ENCODE assay signal across 9 mouse cellular contexts in genomic region chr6:53143846-53144584, GRCm38 (mm10).
A peak's percentile ranks its signal among the peaks of the same experiment; 100 is the strongest.
DNase-seq lines count a peak whose midpoint lies in the region; ATAC-seq and TF ChIP-seq lines count a peak whose summit lies in the region.
"Had no signal": no experiment of that assay in that cellular context is flagged by ENCODE, and none has a peak within 500 bp of the region (broad histone marks: within the 10 kb centered on the region; RNA-seq: fewer than 3 reads in every experiment).

No protein-coding gene starts in this region.

- H3K4me1 ChIP-seq in testis, adult 2 months (ENCODE audit: control insufficient read depth, insufficient read depth, low read length): no peaks in the 10 kb centered on the region
- H3K4me1 ChIP-seq in embryonic facial prominence, embryonic 14.5 days (ENCODE audit: control insufficient read depth, insufficient read depth, low read length): peaks cover 5% of the 10 kb centered on the region; the same call in 1 of the 2 replicates
- H3K4me1 ChIP-seq in hindbrain, embryonic 14.5 days (replicated peaks; ENCODE audit: control insufficient read depth, insufficient read depth, low read length): no peaks in the 10 kb centered on the region
- peaks cover 5% of the 10 kb centered on the region; the same call in 1 of the 2 replicates for H3K4me1 ChIP-seq in limb, embryonic 11.5 days (ENCODE audit: control insufficient read depth, insufficient read depth, low read length)
- H3K4me1 ChIP-seq: neural tube, embryonic 12.5 days had no signal

- H3K4me3 ChIP-seq in testis, adult 2 months (ENCODE audit: control insufficient read depth, low read depth, low read length): no peak overlapping the region
- no peak overlapping the region for H3K4me3 ChIP-seq in embryonic facial prominence, embryonic 14.5 days (ENCODE audit: low read depth, low read length)
- H3K4me3 ChIP-seq in hindbrain, embryonic 14.5 days (replicated peaks; ENCODE audit: low read length): no peak overlapping the region
- no peak overlapping the region for H3K4me3 ChIP-seq in limb, embryonic 11.5 days (ENCODE audit: low read depth, low read length)
- H3K4me3 ChIP-seq: neural tube, embryonic 12.5 days had no signal

- WGBS in embryonic facial prominence, embryonic 14.5 days: 23% methylated on average over 4 of the region's 4 CpGs
- 21% methylated on average over 4 of the region's 4 CpGs for WGBS in hindbrain, embryonic 14.5 days
- WGBS in limb, embryonic 11.5 days: 34% methylated on average over 4 of the region's 4 CpGs

- H3K27ac ChIP-seq in testis, adult 2 months (ENCODE audit: control insufficient read depth, insufficient read depth, low read depth, low read length): no peak overlapping the region
- H3K27ac ChIP-seq in embryonic facial prominence, embryonic 14.5 days (replicated peaks; ENCODE audit: low read depth, low read length): no peak overlapping the region
- H3K27ac ChIP-seq in hindbrain, embryonic 14.5 days: no peak overlapping the region
- no peak overlapping the region for H3K27ac ChIP-seq in limb, embryonic 11.5 days (replicated peaks; ENCODE audit: low read depth, low read length)
- H3K27ac ChIP-seq: neural tube, embryonic 12.5 days had no signal

- H3K9ac ChIP-seq in embryonic facial prominence, embryonic 14.5 days (ENCODE audit: low read depth, low read length): no peak overlapping the region
- no peak overlapping the region for H3K9ac ChIP-seq in hindbrain, embryonic 14.5 days
- no peak overlapping the region for H3K9ac ChIP-seq in limb, embryonic 11.5 days (ENCODE audit: low read length)
- H3K9ac ChIP-seq: neural tube, embryonic 12.5 days had no signal

- H3K36me3 ChIP-seq in testis, adult 2 months (ENCODE audit: control insufficient read depth, insufficient read depth, low read length): no peaks in the 10 kb centered on the region
- no peaks in the 10 kb centered on the region for H3K36me3 ChIP-seq in embryonic facial prominence, embryonic 14.5 days (ENCODE audit: control insufficient read depth, insufficient read depth, low read length)
- no peaks in the 10 kb centered on the region for H3K36me3 ChIP-seq in hindbrain, embryonic 14.5 days (replicated peaks; ENCODE audit: control insufficient read depth, insufficient read depth)
- H3K36me3 ChIP-seq in limb, embryonic 11.5 days (ENCODE audit: control insufficient read depth, insufficient read depth, low read length): no peaks in the 10 kb centered on the region
- H3K36me3 ChIP-seq: neural tube, embryonic 12.5 days had no signal

- peak; percentile 44; the same call in 1 of the 2 replicates for ATAC-seq in embryonic facial prominence, embryonic 14.5 days (ENCODE audit: low read depth)
- ATAC-seq in hindbrain, embryonic 14.5 days (ENCODE audit: low FRiP score): no peak; the same call in 1 of the 2 replicates
- ATAC-seq in limb, embryonic 11.5 days (ENCODE audit: insufficient number of reproducible peaks, low FRiP score, low TSS enrichment, low read depth): no peak

- 0 out of 2 replicates have a peak, but pooled peaks have one; percentile 5 for TF ChIP-seq CTCF in testis, adult 2 months (IDR thresholded peaks at IDR 0.05; ENCODE audit: control insufficient read depth, insufficient read depth, insufficient replicate concordance, low read depth, low read length)

- no peak for DNase-seq in testis, postnatal 14 days (ENCODE audit: low spot score)
- peak; percentile 23 to 63 for DNase-seq in adrenal gland, postnatal 36 days
- peak; percentile 77 for DNase-seq in embryonic facial prominence, embryonic 14.5 days (ENCODE audit: low spot score)
- DNase-seq in hindbrain, embryonic 14.5 days (ENCODE audit: low spot score): peak; percentile 76
- DNase-seq in limb, embryonic 11.5 days (ENCODE audit: low spot score): peak; percentile 80
- peak; percentile 34 to 54 for DNase-seq in right cerebral cortex, adult 2 months (ENCODE audit: low spot score in 2 of 2)
- no peak for DNase-seq in urinary bladder, adult 18-20 months (ENCODE audit: low spot score in 2 of 2)

- no peak for TF ChIP-seq POLR2A in testis, adult 2 months (IDR thresholded peaks at IDR 0.05; ENCODE audit: control insufficient read depth, low read depth, low read length)

- H3K27me3 ChIP-seq in testis, adult 2 months (ENCODE audit: control insufficient read depth, insufficient read depth, low read length): no peaks in the 10 kb centered on the region
- no peaks in the 10 kb centered on the region for H3K27me3 ChIP-seq in embryonic facial prominence, embryonic 14.5 days (replicated peaks; ENCODE audit: control insufficient read depth, insufficient read depth, low read length)
- no peaks in the 10 kb centered on the region for H3K27me3 ChIP-seq in hindbrain, embryonic 14.5 days (ENCODE audit: control insufficient read depth, insufficient read depth, low read length)
- no peaks in the 10 kb centered on the region for H3K27me3 ChIP-seq in limb, embryonic 11.5 days (ENCODE audit: control insufficient read depth, insufficient read depth, low read length)
- H3K27me3 ChIP-seq: neural tube, embryonic 12.5 days had no signal

- H3K4me2 ChIP-seq in embryonic facial prominence, embryonic 14.5 days (ENCODE audit: low read depth, low read length): no peak overlapping the region
- H3K4me2 ChIP-seq in hindbrain, embryonic 14.5 days (replicated peaks): no peak overlapping the region
- H3K4me2 ChIP-seq in limb, embryonic 11.5 days (ENCODE audit: low read depth, severe bottlenecking): no peak overlapping the region
- H3K4me2 ChIP-seq: neural tube, embryonic 12.5 days had no signal

- H3K9me3 ChIP-seq in embryonic facial prominence, embryonic 14.5 days (ENCODE audit: control insufficient read depth, low read length): no peaks in the 10 kb centered on the region
- H3K9me3 ChIP-seq in hindbrain, embryonic 14.5 days (ENCODE audit: control insufficient read depth, low read length): no peaks in the 10 kb centered on the region
- H3K9me3 ChIP-seq in limb, embryonic 11.5 days (ENCODE audit: control insufficient read depth, low read length): no peaks in the 10 kb centered on the region
- H3K9me3 ChIP-seq: neural tube, embryonic 12.5 days had no signal

Comparison
In these comparisons a context has a peak if more than half of its experiments do, and no peak if none do; other contexts are left out.
1. DNase-seq: peak in adrenal gland, postnatal 36 days (2 of 2), embryonic facial prominence, embryonic 14.5 days (single experiment), hindbrain, embryonic 14.5 days (single experiment), limb, embryonic 11.5 days (single experiment) and right cerebral cortex, adult 2 months (2 of 2); none in testis, postnatal 14 days (single experiment) and urinary bladder, adult 18-20 months (0 of 2).